ENCODE assay signal across 19 mouse cellular contexts in the genomic region with DNA sequence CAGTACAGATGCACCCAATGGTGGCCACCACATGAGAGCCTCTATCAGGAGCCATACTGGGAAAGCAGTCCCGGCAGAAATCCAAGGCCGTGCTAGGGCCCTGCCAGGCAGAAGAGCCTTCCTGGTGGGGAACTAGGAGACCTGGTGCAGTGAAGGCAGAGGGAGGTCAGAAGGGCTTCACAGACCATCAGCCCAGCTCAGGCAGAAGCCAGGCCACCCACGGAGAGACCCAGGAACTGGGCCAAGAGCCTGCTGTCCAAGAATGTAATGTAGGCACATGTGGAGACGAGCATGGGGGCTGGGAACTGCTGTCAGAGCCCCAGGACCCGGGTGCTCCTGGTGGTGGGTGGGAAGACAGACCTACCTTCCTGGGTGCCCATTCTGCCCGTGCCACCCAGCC. TPM values are rescaled to one million over a fixed set of nuclear protein-coding genes. Genes with fewer than 3 reads are reported as not detected.
DNase-seq lines count a peak whose midpoint lies in the region; ATAC-seq and TF ChIP-seq lines count a peak whose summit lies in the region.
"Had no signal": no experiment of that assay in that cellular context is flagged by ENCODE, and none has a peak within 500 bp of the region (broad histone marks: within the 10 kb centered on the region; RNA-seq: fewer than 3 reads in every experiment).

No protein-coding gene starts in this region.

- 0 out of 2 replicates have a peak overlapping the region, but pooled peaks have one; percentile 27 for H3K9ac ChIP-seq in stomach, postnatal 0 days (ENCODE audit: low read length)
- H3K9ac ChIP-seq in forebrain, embryonic 14.5 days (ENCODE audit: low read length): no peak overlapping the region
- H3K9ac ChIP-seq: embryonic facial prominence, embryonic 13.5 days; hindbrain, embryonic 15.5 days; midbrain, embryonic 13.5 days had no signal

- DNase-seq in adrenal gland, postnatal 14 days: peak; percentile 56
- no peak for DNase-seq in adrenal gland, adult 18-20 months (ENCODE audit: low spot score in 2 of 2)
- DNase-seq in lung, postnatal 10 days: peak; percentile 76
- no peak for DNase-seq in lung, adult 18-20 months
- peak; percentile 51 to 73 for DNase-seq in heart, postnatal 14 days
- DNase-seq in stomach, postnatal 0 days (ENCODE audit: low spot score): no peak
- no peak for DNase-seq in forebrain, embryonic 14.5 days (ENCODE audit: low spot score)
- DNase-seq: cerebellum, adult 9-10 months; layer of hippocampus, postnatal 36 days; right cerebral cortex, postnatal 4 days; thymus, adult 18-20 months had no signal

- no peak for TF ChIP-seq EP300 in stomach, postnatal 0 days (optimal IDR thresholded peaks at IDR 0.05)

- no peak for TF ChIP-seq CTCF in stomach, postnatal 0 days (IDR thresholded peaks at IDR 0.05; ENCODE audit: low read depth)

- H3K4me3 ChIP-seq in stomach, postnatal 0 days (ENCODE audit: low read depth, low read length): no peak overlapping the region
- H3K4me3 ChIP-seq in forebrain, embryonic 14.5 days (ENCODE audit: low read depth, low read length): no peak overlapping the region
- H3K4me3 ChIP-seq: embryonic facial prominence, embryonic 13.5 days; hindbrain, embryonic 15.5 days; midbrain, embryonic 13.5 days had no signal

- no peaks in the 10 kb centered on the region for H3K27me3 ChIP-seq in stomach, postnatal 0 days (ENCODE audit: control insufficient read depth, insufficient read depth, low read length)
- no peaks in the 10 kb centered on the region for H3K27me3 ChIP-seq in forebrain, embryonic 14.5 days (replicated peaks; ENCODE audit: control insufficient read depth, insufficient read depth, low read length)

- peaks cover 3% of the 10 kb centered on the region for H3K4me1 ChIP-seq in stomach, postnatal 0 days (replicated peaks; ENCODE audit: control insufficient read depth, insufficient read depth)
- H3K4me1 ChIP-seq in forebrain, embryonic 14.5 days (ENCODE audit: control insufficient read depth, insufficient read depth, low read length): no peaks in the 10 kb centered on the region

- H3K9me3 ChIP-seq in stomach, postnatal 0 days (ENCODE audit: control insufficient read depth, low read length): no peaks in the 10 kb centered on the region
- H3K9me3 ChIP-seq in forebrain, embryonic 14.5 days (replicated peaks; ENCODE audit: control insufficient read depth, low read length): no peaks in the 10 kb centered on the region
- H3K9me3 ChIP-seq: embryonic facial prominence, embryonic 13.5 days; hindbrain, embryonic 15.5 days; midbrain, embryonic 13.5 days had no signal

- intact Hi-C loops in heart, postnatal 14 days (cut with DNase I): no loop called here

- no peak for ATAC-seq in stomach, postnatal 0 days (ENCODE audit: low FRiP score, low TSS enrichment)
- ATAC-seq in megakaryocyte-erythroid progenitor cell, adult 5-6 weeks (replicated peaks; ENCODE audit: low FRiP score, low TSS enrichment, poor library complexity, severe bottlenecking): no peak
- ATAC-seq in forebrain, embryonic 14.5 days: no peak
- ATAC-seq: midbrain, embryonic 13.5 days had no signal

- H3K27ac ChIP-seq in stomach, postnatal 0 days (replicated peaks): 0 out of 2 replicates have a peak overlapping the region, but pooled peaks have one; percentile 4
- no peak overlapping the region for H3K27ac ChIP-seq in forebrain, embryonic 14.5 days (ENCODE audit: low read depth, low read length)
- H3K27ac ChIP-seq: embryonic facial prominence, embryonic 13.5 days; hindbrain, embryonic 15.5 days; midbrain, embryonic 13.5 days had no signal

- 59% methylated on average over 6 of the region's 6 CpGs for WGBS in stomach, postnatal 0 days
- 78% methylated on average over 6 of the region's 6 CpGs for WGBS in forebrain, embryonic 14.5 days

- H3K36me3 ChIP-seq in stomach, postnatal 0 days (ENCODE audit: control insufficient read depth, insufficient read depth, low read length): no peaks in the 10 kb centered on the region
- no peaks in the 10 kb centered on the region for H3K36me3 ChIP-seq in forebrain, embryonic 14.5 days (ENCODE audit: control insufficient read depth, insufficient read depth, low read length)
- H3K36me3 ChIP-seq: embryonic facial prominence, embryonic 13.5 days; hindbrain, embryonic 15.5 days; midbrain, embryonic 13.5 days had no signal

- H3K4me2 ChIP-seq in stomach, postnatal 0 days (replicated peaks; ENCODE audit: low read depth): peak overlapping the region; percentile 49; the same call in 1 of the 2 replicates
- H3K4me2 ChIP-seq in forebrain, embryonic 14.5 days (ENCODE audit: low read length): no peak overlapping the region
- H3K4me2 ChIP-seq: embryonic facial prominence, embryonic 13.5 days; hindbrain, embryonic 15.5 days; liver, embryonic 11.5 days; midbrain, embryonic 13.5 days had no signal

RNA-seq across cellular contexts. Expression of gene Wfdc1, which starts 0.9 kb away (rescaled TPM):
- 10.4 and 10.7 TPM in 2 replicates for total RNA-seq in adrenal gland, postnatal 14 days (2021)
- total RNA-seq in adrenal gland, adult 18-20 months (2021): 10 to 100 TPM in 1 of 2 experiments, 1 to 10 TPM in 1; 8.9 to 12.2 TPM
- 10 to 100 TPM; 48.2 to 51.1 TPM for total RNA-seq in heart, postnatal 14 days (2021)
- 58.0 and 61.0 TPM in 2 replicates for polyA plus RNA-seq in stomach, postnatal 0 days (2015; fragmentation: Nextera tagmentation; extraction: Ambion mirVana)
- not detected in 2 replicates for total RNA-seq in megakaryocyte-erythroid progenitor cell, adult 5-6 weeks (2014; fragmentation: Nextera tagmentation)
- total RNA-seq in megakaryocyte-erythroid progenitor cell, adult 5-6 weeks (2017): not detected in 2 replicates
- polyA plus RNA-seq in forebrain, embryonic 14.5 days (2014; fragmentation: Nextera tagmentation; extraction: Ambion mirVana): 3.7 and 4.5 TPM in 2 replicates
- total RNA-seq: MEL had no signal

RNA-seq across cellular contexts. Expression of gene Kcng4, which starts 29.8 kb away (rescaled TPM):
- total RNA-seq in adrenal gland, postnatal 14 days (2021): 0.41 and 0.74 TPM in 2 replicates
- total RNA-seq in adrenal gland, adult 18-20 months (2021): under 1 TPM; 0.60 to 0.61 TPM
- total RNA-seq in heart, postnatal 14 days (2021): under 1 TPM; 0.10 to 0.33 TPM
- polyA plus RNA-seq in stomach, postnatal 0 days (2015; fragmentation: Nextera tagmentation; extraction: Ambion mirVana): 0.49 and 0.52 TPM in 2 replicates
- not detected in 2 replicates for total RNA-seq in megakaryocyte-erythroid progenitor cell, adult 5-6 weeks (2014; fragmentation: Nextera tagmentation)
- total RNA-seq in megakaryocyte-erythroid progenitor cell, adult 5-6 weeks (2017): not detected in 2 replicates
- 0.20 and 0.21 TPM in 2 replicates for polyA plus RNA-seq in forebrain, embryonic 14.5 days (2014; fragmentation: Nextera tagmentation; extraction: Ambion mirVana)
- total RNA-seq: MEL had no signal
- polyA plus RNA-seq: liver, embryonic 11.5 days had no signal

RNA-seq across cellular contexts. Expression of gene Atp2c2, which starts 34.5 kb away (rescaled TPM):
- 0.41 TPM in 2 replicates for total RNA-seq in adrenal gland, postnatal 14 days (2021)
- under 1 TPM; 0.13 to 0.56 TPM for total RNA-seq in adrenal gland, adult 18-20 months (2021)
- under 1 TPM; 0.17 TPM for total RNA-seq in heart, postnatal 14 days (2021)
- polyA plus RNA-seq in stomach, postnatal 0 days (2015; fragmentation: Nextera tagmentation; extraction: Ambion mirVana): 7.7 and 8.8 TPM in 2 replicates
- total RNA-seq in megakaryocyte-erythroid progenitor cell, adult 5-6 weeks (2014; fragmentation: Nextera tagmentation): not detected in 2 replicates
- total RNA-seq in megakaryocyte-erythroid progenitor cell, adult 5-6 weeks (2017): 0.56 TPM in 1 of 2 replicates, not detected in the other
- polyA plus RNA-seq in forebrain, embryonic 14.5 days (2014; fragmentation: Nextera tagmentation; extraction: Ambion mirVana): 0.05 TPM in 1 of 2 replicates, not detected in the other
- polyA plus RNA-seq: midbrain, embryonic 13.5 days had no signal

RNA-seq across cellular contexts. Expression of gene Adad2, which starts 52.7 kb away (rescaled TPM):
- total RNA-seq in adrenal gland, postnatal 14 days (2021): not detected in 2 replicates
- total RNA-seq in adrenal gland, adult 18-20 months (2021): not detected
- not detected for total RNA-seq in heart, postnatal 14 days (2021)
- not detected in 2 replicates for polyA plus RNA-seq in stomach, postnatal 0 days (2015; fragmentation: Nextera tagmentation; extraction: Ambion mirVana)
- not detected in 2 replicates for total RNA-seq in megakaryocyte-erythroid progenitor cell, adult 5-6 weeks (2014; fragmentation: Nextera tagmentation)
- not detected in 2 replicates for total RNA-seq in megakaryocyte-erythroid progenitor cell, adult 5-6 weeks (2017)
- 0.09 TPM in 1 of 2 replicates, not detected in the other for polyA plus RNA-seq in forebrain, embryonic 14.5 days (2014; fragmentation: Nextera tagmentation; extraction: Ambion mirVana)
- total RNA-seq: adrenal gland, postnatal 36 days; MEL had no signal
- polyA plus RNA-seq: embryonic facial prominence, embryonic 13.5 days; liver, embryonic 11.5 days; midbrain, embryonic 13.5 days; neural tube, embryonic 14.5 days had no signal

Comparison
In these comparisons a context has a peak if more than half of its experiments do, and no peak if none do; other contexts are left out.
1. DNase-seq: peak in adrenal gland, postnatal 14 days (single experiment), lung, postnatal 10 days (single experiment) and heart, postnatal 14 days (2 of 2); none in adrenal gland, adult 18-20 months (0 of 2), lung, adult 18-20 months (0 of 2), stomach, postnatal 0 days (single experiment) and forebrain, embryonic 14.5 days (single experiment).
2. RNA of gene Wfdc1, which starts 0.9 kb away (total RNA-seq): 48.2 to 51.1 TPM in heart, postnatal 14 days, 8.9 to 12.2 TPM in adrenal gland, adult 18-20 months and 10.4 to 10.7 TPM in adrenal gland, postnatal 14 days; not detected in megakaryocyte-erythroid progenitor cell, adult 5-6 weeks; every median in the first group is over 4 times any median in the second.